Mouse (Mus musculus): ENCODE measurements around the gene Oas1a. TPM values are rescaled to one million over a fixed set of nuclear protein-coding genes. Genes with fewer than 3 reads are reported as not detected.
"Not testable (repeated sequence)": the region's sequence is repeated elsewhere in the genome, so short reads cannot be mapped to it uniquely, and the experiment has no call there.

Oas1a gene
- polyA plus RNA-seq, 1 experiment from 2014 or later = 0.70 TPM

DNA sequence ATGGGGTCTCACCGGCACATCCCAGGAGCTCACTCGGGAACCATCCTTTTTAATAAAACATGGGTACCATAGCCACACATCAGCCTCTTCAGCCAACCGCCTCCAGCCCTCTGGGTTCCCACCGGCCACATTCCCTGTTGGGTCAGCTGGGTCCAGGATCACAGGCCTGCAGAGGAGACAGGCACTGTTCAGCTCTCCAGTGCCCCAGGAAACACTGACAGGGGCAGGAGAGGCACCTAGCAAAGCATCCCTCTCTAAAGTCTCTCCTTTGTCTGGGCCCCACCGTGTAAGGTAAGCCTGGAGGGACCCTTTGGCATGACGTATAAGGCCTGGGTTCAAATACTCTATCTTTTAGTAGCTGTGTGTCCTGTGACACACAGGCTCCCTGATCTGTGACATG, 9.0 kb downstream of the Oas1a start:
- H3K27ac ChIP-seq (ENCODE audit: low read depth, low read length) = no peak overlapping the region
- ATAC-seq (ENCODE audit: insufficient read depth, low FRiP score, low TSS enrichment) (no peak), DNase-seq (ENCODE audit: low spot score) (no peak)
- H3K9me3 ChIP-seq (ENCODE audit: control insufficient read depth, low read length) = no peaks in the 10 kb centered on the region
- H3K36me3 ChIP-seq (ENCODE audit: control insufficient read depth, insufficient read depth, low read length) = no peaks in the 10 kb centered on the region
- no peaks in the 10 kb centered on the region for H3K27me3 ChIP-seq (ENCODE audit: control insufficient read depth, insufficient read depth, low read length)
- no peak overlapping the region for H3K4me3 ChIP-seq (ENCODE audit: low read depth, low read length)
- H3K4me2 ChIP-seq (ENCODE audit: low read depth) = no peak overlapping the region
- no peak overlapping the region for H3K9ac ChIP-seq (ENCODE audit: low read length)
- no peaks in the 10 kb centered on the region for H3K4me1 ChIP-seq (ENCODE audit: control insufficient read depth, insufficient read depth, low read length)
- 83% methylated on average over 6 of the region's 6 CpGs for WGBS

DNA sequence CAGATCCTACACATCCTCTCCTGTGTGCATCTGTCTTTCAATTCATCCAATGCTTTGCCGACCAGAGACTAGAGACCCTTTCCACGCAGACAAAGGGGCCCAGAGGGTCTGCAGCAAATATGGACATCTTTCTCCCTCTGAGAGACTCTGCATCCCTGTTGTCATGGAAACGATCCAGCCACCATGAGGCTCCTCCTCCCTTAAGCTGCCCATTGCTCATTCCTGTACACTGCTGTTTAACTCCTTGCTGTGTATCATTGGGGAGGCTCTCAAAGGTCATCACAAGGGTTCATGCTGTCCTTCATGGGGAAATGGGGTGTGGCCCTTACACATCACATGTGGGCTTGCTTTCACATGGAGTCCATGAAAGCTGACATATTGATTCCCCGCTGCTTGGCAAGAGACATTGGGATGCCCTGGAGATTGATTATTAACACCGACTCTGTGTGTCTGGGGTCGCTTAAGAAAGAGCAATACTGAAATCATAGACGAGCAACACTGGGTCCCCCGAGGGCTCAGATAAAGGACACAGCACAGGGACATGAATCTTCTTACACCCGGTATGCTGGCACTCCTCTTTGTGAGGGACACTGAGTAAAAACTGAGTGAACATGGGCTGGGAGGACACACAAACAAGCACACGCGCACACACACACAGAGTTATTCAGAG, 12.0 kb downstream of the Oas1a start:
- Histone ChIP-seq H3K9ac (ENCODE audit: low read length) (no peak overlapping the region), H3K36me3 (ENCODE audit: control insufficient read depth, insufficient read depth, low read length) (no peaks in the 10 kb centered on the region), H3K27me3 (ENCODE audit: control insufficient read depth, insufficient read depth, low read length) (no peaks in the 10 kb centered on the region), H3K4me1 (ENCODE audit: control insufficient read depth, insufficient read depth, low read length) (no peaks in the 10 kb centered on the region), H3K4me2 (ENCODE audit: low read depth) (no peak overlapping the region), H3K9me3 (ENCODE audit: control insufficient read depth, low read length) (no peaks in the 10 kb centered on the region), H3K27ac (ENCODE audit: low read depth, low read length) (no peak overlapping the region), H3K4me3 (ENCODE audit: low read depth, low read length) (no peak overlapping the region)
- ATAC-seq (ENCODE audit: insufficient read depth, low FRiP score, low TSS enrichment) (no peak), DNase-seq (ENCODE audit: low spot score) (no peak)
- 83% methylated on average over 11 of the region's 11 CpGs for WGBS

DNA sequence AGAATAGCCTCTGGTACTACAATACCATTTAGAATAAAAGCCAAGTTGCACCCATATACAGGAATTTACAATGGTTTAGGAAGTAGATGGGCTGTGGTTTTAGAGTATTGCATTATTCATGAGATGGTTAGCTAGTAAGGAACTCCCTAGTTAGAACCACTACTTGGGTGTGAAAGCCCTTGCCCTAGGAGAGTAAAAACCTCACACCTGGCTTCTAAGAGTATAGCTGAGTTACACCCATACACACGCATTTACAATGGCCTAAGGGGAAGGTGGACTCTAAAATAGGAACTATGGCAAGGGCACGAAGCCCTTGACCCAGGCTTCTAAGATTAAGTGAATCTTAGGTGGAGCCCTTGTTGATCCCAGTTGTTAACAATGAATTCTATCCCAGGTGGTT, 12.6 kb downstream of the Oas1a start:
- not testable (repeated sequence) for H3K4me2 ChIP-seq (ENCODE audit: low read depth); ATAC-seq (ENCODE audit: insufficient read depth, low FRiP score, low TSS enrichment); H3K9me3 ChIP-seq (ENCODE audit: control insufficient read depth, low read length); H3K27me3 ChIP-seq (ENCODE audit: control insufficient read depth, insufficient read depth, low read length); H3K27ac ChIP-seq (ENCODE audit: low read depth, low read length); H3K4me1 ChIP-seq (ENCODE audit: control insufficient read depth, insufficient read depth, low read length); H3K4me3 ChIP-seq (ENCODE audit: low read depth, low read length); H3K36me3 ChIP-seq (ENCODE audit: control insufficient read depth, insufficient read depth, low read length); H3K9ac ChIP-seq (ENCODE audit: low read length); DNase-seq (ENCODE audit: low spot score)
- 88% methylated on average over 2 of the region's 2 CpGs for WGBS

DNA sequence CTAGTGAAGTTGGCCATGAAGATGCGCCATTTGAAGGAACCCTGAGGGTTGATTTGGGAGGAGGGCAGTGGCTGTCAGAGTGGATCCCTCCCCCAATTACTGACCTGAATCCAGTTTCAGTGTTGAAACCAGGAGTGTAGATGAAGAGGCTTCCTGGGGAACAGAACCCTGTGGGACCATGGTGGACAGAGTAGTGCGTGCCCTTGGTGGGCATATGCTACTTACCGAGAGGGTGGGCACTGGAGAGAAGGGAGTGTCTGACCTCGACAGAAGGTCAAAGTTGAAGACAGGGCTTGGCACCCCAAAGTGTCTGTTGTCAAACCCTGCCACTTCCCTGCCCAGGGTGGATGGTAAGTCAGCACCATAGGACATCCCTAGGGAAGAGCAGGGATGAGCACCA, 13.5 kb downstream of the Oas1a start:
- H3K27ac ChIP-seq (ENCODE audit: low read depth, low read length); H3K27me3 ChIP-seq (ENCODE audit: control insufficient read depth, insufficient read depth, low read length); H3K36me3 ChIP-seq (ENCODE audit: control insufficient read depth, insufficient read depth, low read length); H3K9me3 ChIP-seq (ENCODE audit: control insufficient read depth, low read length); DNase-seq (ENCODE audit: low spot score); H3K4me3 ChIP-seq (ENCODE audit: low read depth, low read length); H3K4me2 ChIP-seq (ENCODE audit: low read depth); H3K4me1 ChIP-seq (ENCODE audit: control insufficient read depth, insufficient read depth, low read length); H3K9ac ChIP-seq (ENCODE audit: low read length); ATAC-seq (ENCODE audit: insufficient read depth, low FRiP score, low TSS enrichment): not testable (repeated sequence)
- 94% methylated on average over 4 of the region's 4 CpGs for WGBS

DNA sequence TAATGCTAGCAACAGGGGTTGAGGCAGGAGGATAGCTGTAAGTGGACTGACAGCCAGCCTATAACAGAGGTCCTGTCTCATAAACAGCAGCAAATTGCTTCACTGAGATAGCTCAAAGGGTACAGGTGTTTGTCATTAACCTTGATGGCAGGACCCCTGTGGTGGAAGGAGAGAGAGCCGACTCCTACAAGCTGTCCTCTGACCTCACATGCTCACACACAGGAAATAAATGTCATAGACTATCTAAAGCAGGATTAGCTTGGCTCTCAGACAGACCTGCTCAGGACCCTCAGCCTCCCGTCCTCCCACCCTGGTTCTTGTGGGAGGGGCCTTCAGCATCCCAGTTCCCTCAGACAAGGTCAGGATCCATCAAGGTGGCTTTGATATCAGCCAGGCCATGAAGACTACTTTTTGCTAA, 15.1 kb downstream of the Oas1a start:
- Histone ChIP-seq H3K27ac (ENCODE audit: low read depth, low read length) (no peak overlapping the region), H3K4me2 (ENCODE audit: low read depth) (no peak overlapping the region), H3K27me3 (ENCODE audit: control insufficient read depth, insufficient read depth, low read length) (no peaks in the 10 kb centered on the region), H3K36me3 (ENCODE audit: control insufficient read depth, insufficient read depth, low read length) (no peaks in the 10 kb centered on the region), H3K9ac (ENCODE audit: low read length) (no peak overlapping the region), H3K4me3 (ENCODE audit: low read depth, low read length) (no peak overlapping the region), H3K4me1 (ENCODE audit: control insufficient read depth, insufficient read depth, low read length) (no peaks in the 10 kb centered on the region), H3K9me3 (ENCODE audit: control insufficient read depth, low read length) (no peaks in the 10 kb centered on the region)
- no peak for DNase-seq (ENCODE audit: low spot score)
- no peak for ATAC-seq (ENCODE audit: insufficient read depth, low FRiP score, low TSS enrichment)
- 51% methylated on average over 2 of the region's 2 CpGs for WGBS

DNA sequence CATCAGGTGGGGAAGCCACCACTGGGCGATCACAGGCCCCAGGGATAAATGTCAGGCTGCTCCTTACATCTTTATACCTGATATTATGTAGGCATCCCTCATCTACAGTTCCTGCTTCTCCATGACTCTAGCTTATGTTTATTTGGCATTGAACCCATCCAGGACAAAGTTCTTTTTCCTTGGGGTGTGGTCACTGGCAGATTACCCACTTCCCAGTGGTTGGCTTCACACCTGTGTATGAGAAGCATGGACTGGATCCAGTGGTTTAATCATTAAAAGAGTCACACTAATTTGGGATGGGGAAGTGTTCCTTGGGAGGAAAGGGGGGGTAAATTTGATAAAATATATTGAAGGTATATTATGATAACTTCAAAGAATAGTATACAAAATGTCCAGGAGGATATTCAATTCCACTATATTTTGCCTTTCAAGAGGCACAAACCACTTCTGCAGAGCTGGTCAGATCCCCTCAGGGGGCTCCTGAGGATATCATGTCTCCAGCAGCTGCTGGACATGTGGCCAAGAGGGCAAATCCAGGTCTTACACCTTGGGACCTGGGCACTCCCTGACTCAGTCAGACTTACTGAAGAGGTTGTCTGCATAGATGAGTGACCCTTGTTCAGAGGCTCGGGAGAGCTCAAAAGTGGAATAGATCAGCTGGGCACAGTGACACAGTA, 15.6 kb downstream of the Oas1a start:
- not testable (repeated sequence) for H3K9me3 ChIP-seq (ENCODE audit: control insufficient read depth, low read length); DNase-seq (ENCODE audit: low spot score); H3K4me1 ChIP-seq (ENCODE audit: control insufficient read depth, insufficient read depth, low read length); H3K36me3 ChIP-seq (ENCODE audit: control insufficient read depth, insufficient read depth, low read length); H3K27me3 ChIP-seq (ENCODE audit: control insufficient read depth, insufficient read depth, low read length); ATAC-seq (ENCODE audit: insufficient read depth, low FRiP score, low TSS enrichment); H3K4me3 ChIP-seq (ENCODE audit: low read depth, low read length); H3K4me2 ChIP-seq (ENCODE audit: low read depth); H3K27ac ChIP-seq (ENCODE audit: low read depth, low read length); H3K9ac ChIP-seq (ENCODE audit: low read length)
- WGBS = 69% methylated on average over 2 of the region's 2 CpGs

DNA sequence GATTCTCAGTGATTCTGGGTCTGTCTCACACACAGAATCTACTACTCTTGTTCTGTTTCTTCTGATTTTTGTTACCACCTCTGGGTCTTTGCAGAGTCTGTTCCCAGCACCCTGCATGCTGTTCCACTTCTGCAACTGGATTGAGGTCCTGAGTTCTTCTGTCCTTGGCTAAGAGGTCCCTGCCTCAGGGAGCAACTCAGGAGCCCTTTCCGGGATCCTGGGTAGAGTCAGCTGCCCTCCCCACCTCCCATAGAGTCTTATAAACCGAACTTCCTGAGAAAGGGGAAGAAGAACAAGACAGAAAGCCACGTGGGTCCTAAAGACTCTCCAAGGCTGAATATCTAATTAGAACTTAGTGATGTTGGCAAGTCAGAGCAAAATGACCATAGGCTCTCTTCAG, 16.3 kb downstream of the Oas1a start:
- no peak for DNase-seq (ENCODE audit: low spot score)
- Histone ChIP-seq H3K27me3 (ENCODE audit: control insufficient read depth, insufficient read depth, low read length) (no peaks in the 10 kb centered on the region), H3K36me3 (ENCODE audit: control insufficient read depth, insufficient read depth, low read length) (no peaks in the 10 kb centered on the region), H3K9me3 (ENCODE audit: control insufficient read depth, low read length) (no peaks in the 10 kb centered on the region), H3K4me2 (ENCODE audit: low read depth) (no peak overlapping the region), H3K27ac (ENCODE audit: low read depth, low read length) (no peak overlapping the region), H3K4me3 (ENCODE audit: low read depth, low read length) (no peak overlapping the region), H3K9ac (ENCODE audit: low read length) (no peak overlapping the region), H3K4me1 (ENCODE audit: control insufficient read depth, insufficient read depth, low read length) (no peaks in the 10 kb centered on the region)
- WGBS = 61% methylated on average over 3 of the region's 3 CpGs
- no peak for ATAC-seq (ENCODE audit: insufficient read depth, low FRiP score, low TSS enrichment)

DNA sequence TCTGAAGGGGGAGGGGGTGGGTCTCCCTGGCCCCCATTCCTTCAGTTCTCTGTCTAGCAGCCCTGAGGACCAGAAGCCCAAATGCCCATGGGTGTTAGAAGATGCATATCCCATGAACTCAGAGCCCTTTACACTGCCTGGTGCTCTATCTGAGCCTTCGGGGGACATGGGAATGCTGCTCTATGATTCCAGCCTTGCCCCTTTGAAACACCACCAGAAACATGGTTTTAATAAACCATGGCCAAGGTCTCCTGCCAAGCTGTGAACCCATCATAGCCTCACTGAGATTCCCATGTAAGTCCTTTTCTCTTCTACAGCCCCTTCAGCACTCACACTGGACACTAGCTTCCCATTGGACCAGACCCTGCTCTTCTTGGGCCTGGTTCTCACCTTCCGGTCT, 17.3 kb downstream of the Oas1a start:
- DNase-seq (ENCODE audit: low spot score) (no peak), ATAC-seq (ENCODE audit: insufficient read depth, low FRiP score, low TSS enrichment) (no peak)
- 77% methylated on average over 2 of the region's 2 CpGs for WGBS

DNA sequence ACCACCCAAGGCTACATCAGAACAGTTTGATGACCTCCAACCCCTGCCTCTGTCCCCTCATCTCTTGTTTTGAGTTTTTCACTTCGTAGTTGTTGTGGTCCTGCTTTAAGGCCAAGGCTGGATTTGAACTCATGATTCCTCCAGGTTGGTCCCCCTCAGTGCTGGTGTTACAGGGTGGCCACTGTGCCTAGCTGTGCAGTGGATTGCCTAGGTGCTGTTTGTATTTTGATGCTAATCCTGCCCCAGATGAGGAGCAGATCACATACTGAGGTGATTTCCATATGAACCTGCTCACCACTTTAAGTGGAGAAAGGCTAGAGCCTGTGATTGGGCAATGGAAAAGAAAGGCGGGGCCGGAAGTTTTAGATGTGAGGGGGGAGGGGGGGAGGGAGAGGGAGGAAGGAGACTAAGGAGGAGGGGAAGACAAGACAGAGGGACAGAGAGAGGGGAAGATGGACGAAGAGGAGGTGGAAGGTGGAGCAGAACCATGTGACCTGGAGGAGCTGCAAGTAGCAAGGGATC, 19.0 kb downstream of the Oas1a start:
- 42% methylated on average over 4 of the region's 4 CpGs for WGBS
- H3K9ac ChIP-seq (ENCODE audit: low read length); H3K27ac ChIP-seq (ENCODE audit: low read depth, low read length); H3K4me2 ChIP-seq (ENCODE audit: low read depth); ATAC-seq (ENCODE audit: insufficient read depth, low FRiP score, low TSS enrichment); H3K4me3 ChIP-seq (ENCODE audit: low read depth, low read length); DNase-seq (ENCODE audit: low spot score); H3K27me3 ChIP-seq (ENCODE audit: control insufficient read depth, insufficient read depth, low read length); H3K9me3 ChIP-seq (ENCODE audit: control insufficient read depth, low read length); H3K36me3 ChIP-seq (ENCODE audit: control insufficient read depth, insufficient read depth, low read length); H3K4me1 ChIP-seq (ENCODE audit: control insufficient read depth, insufficient read depth, low read length): not testable (repeated sequence)

More for the DNA sequence above, 17.3 kb downstream of the Oas1a start:
- H3K9me3 ChIP-seq (ENCODE audit: control insufficient read depth, low read length) = no peaks in the 10 kb centered on the region
- no peak overlapping the region for H3K27ac ChIP-seq (ENCODE audit: low read depth, low read length)
- no peak overlapping the region for H3K9ac ChIP-seq (ENCODE audit: low read length)
- no peak overlapping the region for H3K4me3 ChIP-seq (ENCODE audit: low read depth, low read length)
- H3K36me3 ChIP-seq (ENCODE audit: control insufficient read depth, insufficient read depth, low read length) = no peaks in the 10 kb centered on the region
- no peak overlapping the region for H3K4me2 ChIP-seq (ENCODE audit: low read depth)
- H3K27me3 ChIP-seq (ENCODE audit: control insufficient read depth, insufficient read depth, low read length) = no peaks in the 10 kb centered on the region
- no peaks in the 10 kb centered on the region for H3K4me1 ChIP-seq (ENCODE audit: control insufficient read depth, insufficient read depth, low read length)

Data from neural tube, embryonic 11.5 days (tissue).